Mouse (Mus musculus) cerebellum, adult 2 months (tissue): ENCODE measurements around the gene Cacng1.

Experiments
- CTCF ChIP-seq: fragments of 200-500 bp; IDR thresholded peaks from 2 replicates; pipeline ENCODE4 v1.5.1; 2011; ENCODE audit warnings: low read depth, mild to moderate bottlenecking, control low read depth, low read length, moderate library complexity, borderline replicate concordance; ENCODE audit not compliant: insufficient read depth
- POLR2A ChIP-seq: fragments of 200-500 bp; IDR thresholded peaks from 2 replicates; pipeline ENCODE4 v1.6.1; 2011; ENCODE audit warnings: low read length, control low read depth, borderline replicate concordance; ENCODE audit not compliant: insufficient read depth

GRCm38 (mm10) chr11:107699967-107700366, 16.4 kb downstream of the Cacng1 start:
- TF ChIP-seq CTCF (no peak), POLR2A (no peak)
